Mouse (Mus musculus) R1 (cell line): ENCODE results near the gene Cdkn2aipnl.

Experiments
- DNase-seq: peaks from one replicate; pipeline ENCODE4 v3.0.0-alpha.2; 2018; ENCODE audit warnings: low read depth, low spot score

Gene Cdkn2aipnl

GRCm38 (mm10) chr11:51967443-51968401, at the start of gene Cdkn2aipnl:
TSS of gene Cdkn2aipnl (plus strand) at chr11:51967661.
- peak; percentile 95 for DNase-seq

- no peak for DNase-seq
Observed at GRCm38 (mm10) chr11:51917951-51918350, 49.5 kb upstream of the Cdkn2aipnl start.

GRCm38 (mm10) chr11:51918576-51918975, 48.9 kb upstream of the Cdkn2aipnl start:
- no peak for DNase-seq

GRCm38 (mm10) chr11:51921355-51922125, 45.9 kb upstream of the Cdkn2aipnl start:
- DNase-seq = no peak

- no peak for DNase-seq
Observed at GRCm38 (mm10) chr11:51922421-51922841, 45.0 kb upstream of the Cdkn2aipnl start.

- no peak for DNase-seq
Observed at GRCm38 (mm10) chr11:51925595-51925994, 41.9 kb upstream of the Cdkn2aipnl start.

GRCm38 (mm10) chr11:51926385-51926784, 41.1 kb upstream of the Cdkn2aipnl start:
- DNase-seq = no peak

GRCm38 (mm10) chr11:51927106-51927505, 40.4 kb upstream of the Cdkn2aipnl start:
- no peak for DNase-seq

GRCm38 (mm10) chr11:51931138-51931537, 36.3 kb upstream of the Cdkn2aipnl start:
- no peak for DNase-seq

GRCm38 (mm10) chr11:51931790-51932189, 35.7 kb upstream of the Cdkn2aipnl start:
- DNase-seq = peak; percentile 37

- no peak for DNase-seq
Observed at GRCm38 (mm10) chr11:51934230-51934629, 33.2 kb upstream of the Cdkn2aipnl start.

- peak; percentile 41 for DNase-seq
Observed at GRCm38 (mm10) chr11:51935636-51936434, 31.6 kb upstream of the Cdkn2aipnl start.

- no peak for DNase-seq
Observed at GRCm38 (mm10) chr11:51937361-51937781, 30.1 kb upstream of the Cdkn2aipnl start.

- DNase-seq = peak; percentile 56
Observed at GRCm38 (mm10) chr11:51938817-51939589, 28.5 kb upstream of the Cdkn2aipnl start.

- DNase-seq = no peak
Observed at GRCm38 (mm10) chr11:51939590-51939955, 27.9 kb upstream of the Cdkn2aipnl start.

- no peak for DNase-seq
Observed at GRCm38 (mm10) chr11:51940511-51940955, 26.9 kb upstream of the Cdkn2aipnl start.

GRCm38 (mm10) chr11:51942602-51943499, 24.6 kb upstream of the Cdkn2aipnl start:
- DNase-seq = no peak

- DNase-seq = no peak
Observed at GRCm38 (mm10) chr11:51943500-51943841, 24.0 kb upstream of the Cdkn2aipnl start.

GRCm38 (mm10) chr11:51944239-51944638, 23.2 kb upstream of the Cdkn2aipnl start:
- DNase-seq = no peak

- DNase-seq = no peak
Observed at GRCm38 (mm10) chr11:51945548-51945947, 21.9 kb upstream of the Cdkn2aipnl start.
